8 mouse cellular contexts compared by ENCODE assay signal in genomic region chr1:52233143-52233713, GRCm38 (mm10). TPM values are rescaled to one million over a fixed set of nuclear protein-coding genes. Genes with fewer than 3 reads are reported as not detected.
DNase-seq lines count a peak whose midpoint lies in the region; ATAC-seq and TF ChIP-seq lines count a peak whose summit lies in the region.

TSS of gene Gls (minus strand) at chr1:52233232.

- TF ChIP-seq EP300 in heart, adult 2 months (IDR thresholded peaks at IDR 0.05; ENCODE audit: insufficient read depth, low read depth, low read length) = peak; percentile 64

- H3K4me3 ChIP-seq in embryonic facial prominence, embryonic 14.5 days (ENCODE audit: low read depth, low read length) = peak within 1 kb of the TSS; percentile 93
- peak within 1 kb of the TSS; percentile 90 for H3K4me3 ChIP-seq in heart, adult 2 months
- H3K4me3 ChIP-seq in limb, embryonic 13.5 days = peak within 1 kb of the TSS; percentile 96
- H3K4me3 ChIP-seq in midbrain, embryonic 16.5 days (ENCODE audit: low read depth, low read length) = peak within 1 kb of the TSS; percentile 98

- peaks cover 18% of the 10 kb centered on the region for H3K4me1 ChIP-seq in embryonic facial prominence, embryonic 14.5 days (ENCODE audit: control insufficient read depth, insufficient read depth, low read length)
- H3K4me1 ChIP-seq in heart, adult 2 months (ENCODE audit: control insufficient read depth, insufficient read depth, low read length) = peaks cover 1% of the 10 kb centered on the region
- peaks cover 19% of the 10 kb centered on the region for H3K4me1 ChIP-seq in limb, embryonic 13.5 days
- H3K4me1 ChIP-seq in midbrain, embryonic 16.5 days (ENCODE audit: control insufficient read depth, insufficient read depth, low read length) = peaks cover 15% of the 10 kb centered on the region

- H3K9ac ChIP-seq in embryonic facial prominence, embryonic 14.5 days (ENCODE audit: low read depth, low read length) = peak within 1 kb of the TSS; percentile 94
- H3K9ac ChIP-seq in heart, adult 2 months (ENCODE audit: low read depth, low read length) = peak within 1 kb of the TSS; percentile 94
- peak within 1 kb of the TSS; percentile 94 for H3K9ac ChIP-seq in limb, embryonic 13.5 days
- H3K9ac ChIP-seq in midbrain, embryonic 16.5 days (ENCODE audit: low read depth, low read length) = peak within 1 kb of the TSS; percentile 97

- H3K27me3 ChIP-seq in embryonic facial prominence, embryonic 14.5 days (replicated peaks; ENCODE audit: control insufficient read depth, insufficient read depth, low read length) = no peaks in the 10 kb centered on the region
- no peaks in the 10 kb centered on the region for H3K27me3 ChIP-seq in heart, adult 2 months (ENCODE audit: control insufficient read depth, insufficient read depth, low read length)
- no peaks in the 10 kb centered on the region for H3K27me3 ChIP-seq in limb, embryonic 13.5 days
- H3K27me3 ChIP-seq in midbrain, embryonic 16.5 days (ENCODE audit: control insufficient read depth, insufficient read depth, low read depth, low read length) = no peaks in the 10 kb centered on the region

- WGBS in embryonic facial prominence, embryonic 14.5 days = under 1% methylated on average over 25 of the region's 46 CpGs
- WGBS in heart, adult 2 months = under 1% methylated on average over 43 of the region's 46 CpGs
- WGBS in limb, embryonic 13.5 days = under 1% methylated on average over 35 of the region's 46 CpGs
- under 1% methylated on average over 46 of the region's 46 CpGs for WGBS in midbrain, embryonic 16.5 days

- intact Hi-C loops in heart, adult 2 months (cut with DNase I) = loop anchor here (2.0 kb wide), 1 partner anchor 56 kb away; no protein-coding TSS in a partner anchor

- peak; percentile 98 for DNase-seq in 3T3-L1 (ENCODE audit: low read depth, low spot score)
- peak; percentile 87 to 90 for DNase-seq in adrenal gland, postnatal 4 days (ENCODE audit: low spot score in 2 of 2)
- peak; percentile 99 for DNase-seq in embryonic facial prominence, embryonic 14.5 days (ENCODE audit: low spot score)
- DNase-seq in heart, adult 2 months = peak; percentile 97 to 98
- peak; percentile 97 to 98 for DNase-seq in kidney, adult 8-10 months
- peak; percentile 96 for DNase-seq in spleen, postnatal 10 days (ENCODE audit: low spot score in 2 of 2)

- peak; percentile 96 for TF ChIP-seq POLR2A in heart, adult 2 months (IDR thresholded peaks at IDR 0.05; ENCODE audit: insufficient read depth, low read depth, low read length)

- H3K36me3 ChIP-seq in embryonic facial prominence, embryonic 14.5 days (ENCODE audit: control insufficient read depth, insufficient read depth, low read length) = no peaks in the 10 kb centered on the region
- H3K36me3 ChIP-seq in heart, adult 2 months (ENCODE audit: control insufficient read depth, insufficient read depth, low read length) = peaks cover 15% of the 10 kb centered on the region
- no peaks in the 10 kb centered on the region for H3K36me3 ChIP-seq in limb, embryonic 13.5 days
- H3K36me3 ChIP-seq in midbrain, embryonic 16.5 days (ENCODE audit: control insufficient read depth, insufficient read depth, low read length) = no peaks in the 10 kb centered on the region

- H3K27ac ChIP-seq in embryonic facial prominence, embryonic 14.5 days (replicated peaks; ENCODE audit: low read depth, low read length) = peak within 1 kb of the TSS; percentile 95
- peak within 1 kb of the TSS; percentile 92 for H3K27ac ChIP-seq in heart, adult 2 months
- H3K27ac ChIP-seq in limb, embryonic 13.5 days = peak within 1 kb of the TSS; percentile 94
- peak within 1 kb of the TSS; percentile 97 for H3K27ac ChIP-seq in midbrain, embryonic 16.5 days (ENCODE audit: low read length)

- TF ChIP-seq CTCF in heart, adult 2 months (IDR thresholded peaks at IDR 0.05) = no peak

- peaks cover 5% of the 10 kb centered on the region; the same call in 1 of the 2 replicates for H3K79me2 ChIP-seq in heart, adult 2 months (replicated peaks; ENCODE audit: control insufficient read depth, insufficient read depth, low read length)

- ATAC-seq in embryonic facial prominence, embryonic 14.5 days (ENCODE audit: low read depth) = peak; percentile 99
- peak; percentile 99 for ATAC-seq in limb, embryonic 13.5 days (ENCODE audit: low FRiP score, low read depth)
- ATAC-seq in midbrain, embryonic 16.5 days = peak; percentile 100

- peak within 1 kb of the TSS; percentile 87 for H3K4me2 ChIP-seq in embryonic facial prominence, embryonic 14.5 days (ENCODE audit: low read depth, low read length)
- peak within 1 kb of the TSS; percentile 85 for H3K4me2 ChIP-seq in limb, embryonic 13.5 days (replicated peaks)
- H3K4me2 ChIP-seq in midbrain, embryonic 16.5 days (ENCODE audit: low read length) = peak within 1 kb of the TSS; percentile 77

- no peaks in the 10 kb centered on the region for H3K9me3 ChIP-seq in embryonic facial prominence, embryonic 14.5 days (ENCODE audit: control insufficient read depth, low read length)
- no peaks in the 10 kb centered on the region for H3K9me3 ChIP-seq in limb, embryonic 13.5 days
- no peaks in the 10 kb centered on the region for H3K9me3 ChIP-seq in midbrain, embryonic 16.5 days (replicated peaks; ENCODE audit: control insufficient read depth, low read length, poor library complexity, severe bottlenecking)

RNA-seq across cellular contexts. Expression of gene Gls, which starts in this region (rescaled TPM):
- total RNA-seq in adrenal gland, postnatal 4 days (2021) = 100 to 1,000 TPM; 101 to 119 TPM
- 38.9 and 39.1 TPM in 2 replicates for polyA plus RNA-seq in embryonic facial prominence, embryonic 14.5 days (2014; fragmentation: Nextera tagmentation; extraction: Ambion mirVana)
- 10 to 100 TPM; 79.5 to 90.0 TPM for total RNA-seq in heart, adult 2 months (2021)
- 15.7 and 28.8 TPM in 2 replicates for polyA plus RNA-seq in heart, adult 2 months (2012; rRNA removed)
- polyA plus RNA-seq in limb, embryonic 13.5 days (2015; fragmentation: Nextera tagmentation; extraction: Ambion mirVana) = 22.6 and 24.8 TPM in 2 replicates
- 35.0 and 36.9 TPM in 2 replicates for polyA plus RNA-seq in midbrain, embryonic 16.5 days (2015; fragmentation: Nextera tagmentation; extraction: Ambion mirVana)

Comparison
In these comparisons a context has a peak if more than half of its experiments do, and no peak if none do; other contexts are left out.
1. Peak in every context shown above with its lines: DNase-seq, ATAC-seq, H3K4me3 ChIP-seq and H3K27ac ChIP-seq.